Mouse (Mus musculus) urinary bladder, postnatal 10 days (tissue): Measurements from ENCODE around the gene Krt87.

ENCODE experiments used
- DNase-seq: peaks from one replicate; pipeline ENCODE4 v3.0.0; 2022; ENCODE audit warnings: low spot score

Krt87 gene

DNA sequence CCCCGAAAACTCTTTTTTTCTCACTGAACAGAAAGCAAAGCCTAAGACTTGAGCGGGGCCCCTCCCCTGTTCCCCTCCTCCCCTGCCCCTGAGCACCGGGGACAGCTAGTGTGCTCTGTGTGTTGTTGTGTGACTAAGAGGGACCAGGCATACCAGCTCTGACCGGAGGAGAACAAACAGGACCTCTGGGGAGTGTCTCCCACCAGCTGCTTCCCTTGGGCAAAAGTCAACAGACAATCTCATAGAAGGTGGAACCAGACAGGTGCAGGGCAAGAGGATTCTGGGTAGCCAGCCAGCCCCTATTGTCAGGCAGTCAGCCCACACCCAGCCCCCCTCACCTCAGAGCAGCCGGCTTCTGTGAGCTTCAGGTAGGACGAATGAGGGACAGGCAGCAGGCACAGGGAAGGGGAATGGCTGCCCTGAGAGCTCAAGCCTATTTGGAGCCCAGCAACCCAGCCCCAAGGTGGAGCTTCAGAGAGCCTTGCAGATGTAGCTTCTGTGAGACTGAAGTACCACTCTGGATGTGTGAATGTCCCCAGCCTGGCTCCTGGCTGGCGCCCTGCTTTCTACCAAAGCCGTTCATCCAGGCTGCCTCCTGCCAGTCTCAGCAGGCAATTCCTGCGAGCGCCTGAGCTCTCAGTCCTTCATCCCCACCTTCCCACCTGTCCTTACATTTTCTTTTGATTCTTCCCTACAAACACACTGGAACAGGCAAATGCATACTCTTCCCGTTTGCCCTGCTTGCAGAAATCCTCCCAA, 23.6 kb downstream of the Krt87 start:
- DNase-seq: no peak

DNA sequence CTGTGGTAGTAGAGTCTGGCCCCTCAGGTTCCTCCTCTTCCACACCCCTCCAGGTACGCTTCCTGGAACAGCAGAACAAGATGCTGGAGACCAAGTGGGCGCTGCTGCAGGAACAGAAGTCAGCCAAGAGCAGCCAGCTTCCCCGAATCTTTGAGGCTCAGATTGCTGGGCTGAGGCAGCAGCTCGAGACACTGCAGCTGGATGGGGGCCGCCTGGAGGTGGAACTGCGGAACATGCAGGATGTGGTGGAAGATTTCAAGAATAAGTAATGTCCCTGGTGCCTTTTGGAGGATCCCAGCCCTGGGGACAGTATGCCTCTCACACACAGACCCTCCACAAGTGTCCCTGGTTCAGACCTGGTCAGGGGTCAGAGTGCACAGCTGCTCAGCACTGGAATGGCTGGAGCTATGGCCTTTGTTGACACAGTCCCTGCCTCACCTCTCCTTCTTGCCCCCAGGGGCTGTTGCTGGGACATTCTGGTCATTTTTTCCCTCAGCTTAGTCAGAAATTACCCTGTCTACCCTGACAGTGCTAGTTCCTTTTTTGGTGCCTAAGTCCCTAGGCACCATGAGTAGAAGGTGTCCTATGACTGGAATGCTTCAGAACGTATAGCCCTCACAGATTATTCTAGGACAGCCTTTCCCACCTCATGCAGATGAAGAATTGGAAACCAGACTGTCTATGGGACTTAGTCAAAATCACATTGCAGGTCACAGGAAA, 24.5 kb downstream of the Krt87 start:
- DNase-seq: no peak

DNA sequence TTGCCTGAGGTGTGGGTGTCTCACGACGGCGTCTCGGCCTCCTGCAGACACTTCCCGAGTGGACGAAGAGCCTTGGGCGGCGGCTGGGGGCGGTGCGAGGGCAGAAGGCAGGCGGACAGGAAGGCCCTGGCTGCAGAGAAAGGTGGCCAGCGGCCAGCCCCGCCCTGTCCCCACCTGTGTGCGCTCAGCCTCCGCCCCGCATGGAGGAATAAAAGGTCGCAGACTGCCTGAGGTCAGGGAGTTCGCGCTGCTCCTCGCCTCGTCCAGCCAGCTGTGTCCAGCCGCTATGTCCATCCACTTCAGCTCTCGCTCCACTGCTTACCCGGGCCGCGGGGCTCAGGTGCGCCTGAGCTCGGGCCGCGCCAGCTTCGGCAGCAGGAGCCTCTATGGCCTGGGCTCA, 26.4 kb downstream of the Krt87 start:
- no peak for DNase-seq

DNA sequence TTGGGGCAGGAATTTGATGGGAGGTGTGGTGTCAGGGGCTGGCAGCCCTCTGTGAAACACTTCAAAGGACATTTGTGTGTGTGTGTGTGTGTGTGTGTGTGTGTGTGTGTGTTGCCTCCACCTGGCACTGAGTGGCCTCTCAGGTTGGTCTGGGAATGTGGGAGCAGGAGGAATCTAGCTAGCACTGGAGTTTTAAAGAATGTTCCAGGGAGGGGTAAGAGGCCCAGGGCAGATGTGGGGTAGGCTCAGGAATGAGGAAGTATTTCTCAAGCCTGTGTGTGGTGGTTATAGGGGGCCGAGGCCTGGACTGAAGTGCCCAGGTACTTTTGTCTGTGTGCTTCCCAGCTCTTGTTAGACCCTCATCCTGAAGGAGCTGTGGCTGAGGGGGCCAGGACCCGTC, 27.8 kb downstream of the Krt87 start, which contains the start of gene Krt7:
Gene Krt7, plus strand, starts transcription at position 269 of the 400 bp plus-strand sequence.
- no peak for DNase-seq

DNA sequence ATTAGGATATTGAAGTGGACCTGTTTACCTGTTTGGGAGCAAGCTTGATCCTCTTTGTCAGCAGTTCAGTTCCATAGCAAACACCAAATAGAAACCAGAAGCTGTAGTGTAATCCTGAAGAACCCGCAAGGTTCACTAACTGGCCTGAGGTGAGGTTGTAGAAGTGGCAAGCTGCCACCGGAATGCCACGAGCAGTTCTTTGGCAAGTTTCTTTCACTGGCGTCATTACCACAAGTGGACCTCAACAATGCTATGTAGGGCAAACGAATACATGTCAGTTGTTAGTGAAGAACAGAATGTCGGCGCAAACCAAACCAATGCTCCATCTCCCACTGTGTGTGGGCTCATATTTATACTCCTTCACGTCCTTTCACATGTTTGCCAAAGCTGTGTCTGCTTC, 40.3 kb downstream of the Krt87 start:
- DNase-seq: no peak

DNA sequence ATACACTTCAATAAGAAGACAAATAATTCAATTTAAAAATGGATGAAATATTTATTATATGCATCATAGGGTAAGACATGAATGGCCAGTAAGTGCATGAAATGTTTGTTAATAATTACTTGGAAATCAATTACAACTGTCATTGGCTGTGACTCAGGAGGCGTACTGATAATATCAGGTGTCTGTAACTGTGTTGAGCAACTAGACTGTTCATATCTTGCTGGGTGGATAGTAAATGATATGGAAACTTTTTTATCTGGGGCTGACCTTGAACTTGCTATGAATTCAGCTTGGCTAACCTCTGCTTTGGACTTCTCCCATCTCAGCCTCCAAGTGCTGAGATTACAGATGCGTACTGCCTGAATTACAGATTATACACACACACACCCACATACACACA, 40.9 kb downstream of the Krt87 start:
- no peak for DNase-seq

DNA sequence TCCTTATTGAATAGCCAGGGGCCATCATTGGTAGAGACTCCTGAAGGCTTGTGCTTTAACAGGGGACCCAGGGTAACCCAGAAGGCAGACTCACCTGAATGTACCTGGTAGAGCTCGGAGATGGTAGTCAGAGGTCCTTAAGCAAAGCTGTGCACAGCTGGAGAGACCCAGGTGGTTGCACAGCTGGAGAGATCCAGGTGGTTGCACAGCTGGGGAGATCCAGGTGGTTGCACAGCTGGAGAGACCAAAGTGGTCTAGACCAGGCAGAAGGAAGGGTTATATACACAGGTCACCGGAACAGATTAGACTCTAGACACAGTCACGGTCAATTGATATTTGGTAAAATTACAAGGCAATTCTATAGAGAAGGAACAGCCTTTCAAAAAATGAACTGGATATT, 41.7 kb downstream of the Krt87 start:
- no peak for DNase-seq

DNA sequence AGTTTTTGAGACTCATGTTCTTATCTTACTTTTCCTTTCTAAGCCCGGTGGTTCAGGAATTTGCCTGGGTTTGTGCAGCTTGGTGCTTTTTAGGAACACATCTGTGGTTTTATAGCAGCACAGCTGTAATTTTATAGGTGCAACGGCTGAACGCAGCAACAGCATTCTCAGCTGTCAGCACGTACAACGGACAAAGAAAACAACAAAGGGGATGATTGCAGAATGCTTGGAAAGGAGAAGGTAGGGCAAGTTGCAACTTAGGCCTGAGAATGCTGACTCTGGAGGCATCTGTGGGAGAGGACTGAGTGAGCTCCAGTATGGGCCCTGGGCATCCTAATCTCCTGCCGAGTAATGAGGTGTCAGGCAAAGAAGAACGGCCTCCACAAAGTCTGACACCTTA, 42.1 kb downstream of the Krt87 start:
- DNase-seq: no peak

DNA sequence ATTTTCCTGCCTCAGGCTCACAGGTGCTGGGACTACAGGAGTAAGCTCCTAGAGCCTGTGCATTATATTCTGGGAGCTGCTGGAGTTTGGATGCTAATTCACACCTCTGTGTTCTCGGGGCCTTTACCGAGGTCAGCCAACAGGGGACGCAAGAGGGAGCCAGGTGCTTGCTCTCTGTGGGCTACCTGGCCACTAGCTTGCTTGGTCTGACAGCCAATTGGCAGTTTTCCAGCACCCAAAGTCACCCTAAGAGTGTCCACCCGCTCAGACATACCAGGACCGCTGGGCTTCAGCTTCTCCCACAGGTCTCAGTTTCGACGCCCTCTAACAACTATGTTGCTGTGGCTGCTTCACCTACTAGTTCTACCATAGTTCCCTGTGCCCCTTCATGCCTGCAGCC, 43.7 kb downstream of the Krt87 start:
- DNase-seq: no peak

DNA sequence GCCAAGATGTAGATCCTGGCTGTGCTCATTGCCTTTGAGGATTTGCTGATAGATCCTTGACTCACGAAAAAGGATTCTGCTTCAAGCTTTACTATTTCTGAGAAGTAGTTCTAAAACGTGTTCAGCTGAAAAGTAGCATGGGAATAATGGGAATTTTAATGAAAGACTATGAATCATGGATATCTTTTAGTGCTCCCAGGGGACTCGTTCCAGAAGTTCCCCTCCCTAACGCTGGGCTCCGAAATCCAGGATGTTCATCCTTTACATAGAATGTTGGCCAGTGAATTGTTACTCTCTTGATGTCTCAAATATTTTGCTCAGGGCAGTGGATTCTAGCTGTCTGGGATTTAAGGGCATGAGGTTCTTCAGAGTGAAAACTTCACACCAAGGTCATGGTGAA, 46.4 kb downstream of the Krt87 start:
- no peak for DNase-seq

DNA sequence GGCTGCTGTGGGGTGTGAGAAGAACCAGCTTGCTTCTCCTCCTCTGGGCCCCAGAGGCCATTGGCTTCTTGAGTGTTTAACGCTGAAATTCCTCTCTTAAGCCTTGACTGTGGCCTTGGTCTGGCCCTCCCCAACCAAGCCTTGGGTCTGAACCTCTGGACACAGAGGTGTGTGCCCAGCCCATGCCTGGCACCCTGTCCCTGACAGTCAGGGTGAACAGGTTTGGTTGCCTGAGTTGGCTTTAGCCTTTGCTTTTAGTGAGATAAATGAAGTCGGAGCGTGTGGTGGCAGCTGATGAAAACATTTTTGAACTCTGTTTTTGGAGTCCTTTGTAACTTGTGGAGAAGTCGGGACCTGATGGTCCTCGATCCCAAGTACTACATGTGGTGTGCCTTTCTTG, 48.4 kb downstream of the Krt87 start:
- DNase-seq: no peak

DNA sequence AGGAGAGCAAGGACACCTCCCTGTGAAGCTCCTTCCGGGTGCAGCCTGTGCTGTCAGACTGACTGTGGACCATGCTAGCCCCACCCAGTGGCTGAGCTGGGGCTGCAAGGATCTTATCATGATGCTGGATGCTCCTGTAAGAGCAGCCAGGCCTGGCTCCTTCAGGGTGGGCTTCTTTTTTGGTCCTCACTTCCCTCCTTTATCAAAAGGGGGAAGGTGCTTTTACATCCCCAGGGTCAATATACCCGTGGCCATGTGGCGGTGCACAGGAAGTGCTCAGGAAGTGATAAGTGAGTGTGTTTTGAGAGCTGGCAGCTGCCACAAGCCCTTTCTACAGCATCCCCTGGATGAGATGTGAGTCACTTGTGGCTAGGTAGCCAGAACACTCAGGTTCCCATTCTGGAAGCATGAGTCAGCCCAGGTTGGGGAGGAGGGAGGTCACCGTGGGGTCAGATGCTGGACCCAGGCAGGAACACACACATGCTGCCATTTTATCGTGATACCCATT, 50.5 kb downstream of the Krt87 start:
- no peak for DNase-seq

DNA sequence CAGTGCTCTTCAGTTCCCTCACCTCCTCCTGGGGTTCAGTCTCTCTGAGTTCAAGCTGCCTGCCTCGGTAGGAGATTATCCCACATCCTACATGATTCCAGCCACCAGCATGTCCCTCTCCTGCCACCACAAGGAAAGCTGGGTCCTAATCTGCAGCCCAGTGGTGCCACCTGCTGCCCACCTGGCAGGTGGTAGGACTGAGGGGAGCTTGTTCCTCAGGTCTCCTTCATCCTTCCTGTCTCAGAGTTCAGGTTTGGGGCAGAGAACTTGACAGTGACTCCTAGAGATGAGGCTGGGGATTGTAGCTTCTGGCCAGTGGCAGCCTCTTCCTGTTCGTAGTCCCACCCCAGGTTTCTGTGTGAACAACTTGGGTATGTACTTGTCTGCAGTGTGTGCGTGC, 51.4 kb downstream of the Krt87 start:
- no peak for DNase-seq

DNA sequence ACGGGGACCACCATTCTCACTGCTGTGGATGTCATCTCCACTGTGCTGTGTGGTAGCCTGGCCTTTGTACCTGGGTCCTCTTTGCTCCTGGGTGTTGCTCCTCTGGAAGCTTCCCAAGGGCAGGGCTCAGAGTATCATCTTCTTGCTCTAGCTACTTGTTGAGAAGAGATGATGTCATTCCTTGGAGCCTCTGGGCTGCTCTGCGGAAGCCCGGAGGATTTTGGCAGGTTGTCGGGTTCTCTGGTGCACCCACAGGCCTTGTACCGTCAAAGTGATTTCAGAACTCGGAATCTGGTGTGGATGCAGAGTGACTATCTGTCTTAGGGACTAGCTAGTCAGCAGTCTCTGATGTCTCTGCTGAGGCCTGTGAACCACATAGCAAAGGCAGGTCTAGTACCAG, 53.5 kb downstream of the Krt87 start:
- no peak for DNase-seq

DNA sequence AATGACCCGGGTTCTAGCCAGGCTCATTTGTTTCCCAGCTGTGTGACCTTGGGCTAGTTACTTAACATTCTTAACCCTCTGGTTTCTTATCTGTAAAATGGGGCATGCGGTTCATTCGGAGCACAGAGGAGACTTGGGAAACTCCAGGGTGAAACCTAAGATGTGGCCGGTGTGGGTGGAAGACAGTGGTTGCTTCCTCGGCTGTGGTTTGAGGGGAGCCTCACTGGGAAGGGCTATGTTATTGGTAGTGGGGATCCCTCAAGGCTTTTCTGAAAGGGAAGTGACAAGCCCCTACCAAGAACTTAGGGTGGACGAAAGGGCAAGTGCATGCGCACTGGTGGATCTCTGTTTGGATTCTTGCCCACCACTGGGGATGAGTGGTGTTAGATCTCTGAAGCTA, 54.0 kb downstream of the Krt87 start:
- DNase-seq: no peak

DNA sequence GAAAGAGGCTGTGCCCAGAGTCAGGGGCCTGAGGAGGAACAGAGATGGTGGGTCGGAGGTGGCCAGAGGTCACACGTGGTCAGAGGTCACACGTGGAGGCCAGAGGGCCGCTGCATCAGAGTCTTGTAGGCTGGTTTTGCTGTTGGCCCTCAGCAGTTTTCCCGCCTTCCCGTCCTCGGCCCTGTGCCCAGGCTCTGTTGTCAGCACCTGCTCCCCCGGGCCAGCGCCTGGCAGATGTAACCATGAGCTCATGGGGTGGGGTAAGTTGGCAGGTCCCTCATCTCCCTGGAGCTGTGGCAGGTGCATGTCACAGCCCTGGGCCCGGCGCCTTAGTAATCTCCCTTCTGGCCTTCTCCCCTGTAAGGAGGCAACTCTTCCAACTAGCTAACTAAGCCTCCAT, 55.8 kb downstream of the Krt87 start:
- DNase-seq: no peak

DNA sequence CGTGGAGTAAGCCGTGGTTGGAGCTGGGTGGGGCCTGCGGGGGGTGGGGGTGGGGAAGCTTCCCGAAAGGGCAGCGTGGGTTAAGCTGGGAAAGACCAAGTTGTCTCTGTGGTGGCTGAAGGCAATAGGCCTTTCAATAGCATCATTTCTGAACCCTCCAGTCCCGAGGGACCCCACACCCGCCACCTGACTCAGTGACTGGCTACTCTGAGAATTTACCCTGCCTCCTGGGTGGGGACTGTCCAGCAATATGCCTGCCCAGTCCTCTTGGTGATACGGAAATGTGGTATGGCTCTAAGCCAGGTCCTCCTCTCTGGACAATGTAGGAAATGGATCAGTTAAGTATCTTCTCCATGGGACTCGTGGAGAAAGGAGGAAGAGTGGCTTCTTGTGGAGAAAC, 56.8 kb downstream of the Krt87 start:
- DNase-seq: no peak
